Comparison of ENCODE assay signal across 15 mouse cellular contexts in the genomic region with DNA sequence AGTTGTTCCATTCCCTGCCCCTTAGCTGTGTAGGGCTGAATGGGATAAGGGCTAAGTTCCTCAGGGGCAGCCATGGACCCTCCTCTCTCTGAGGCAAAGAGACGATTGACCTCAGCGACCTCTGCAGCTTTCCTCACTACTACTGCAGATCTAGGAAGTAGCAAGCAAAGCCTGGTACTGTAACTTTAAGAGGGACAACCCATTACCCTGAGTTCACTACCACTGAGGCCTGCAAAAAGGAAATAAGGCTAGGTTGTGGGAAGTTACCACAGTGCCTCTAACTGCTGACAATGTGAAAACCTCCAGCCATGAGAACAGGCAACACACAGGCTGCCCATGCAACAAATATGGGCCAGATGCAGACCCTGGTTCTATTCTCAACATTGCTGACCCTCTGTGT. TPM values are rescaled to one million over a fixed set of nuclear protein-coding genes. Genes with fewer than 3 reads are reported as not detected.
"Had no signal": no experiment of that assay in that cellular context is flagged by ENCODE, and none has a peak within 500 bp of the region (broad histone marks: within the 10 kb centered on the region; RNA-seq: fewer than 3 reads in every experiment).

A gene (plus strand): TSS at position 301 of the 400 bp plus-strand sequence.

- DNase-seq: kidney, adult 2 months; kidney, postnatal 14 days; layer of hippocampus, postnatal 36 days; midbrain, embryonic 14.5 days; spleen, adult 18-20 months; thymus, postnatal 4 days had no signal

- H3K36me3 ChIP-seq: kidney, embryonic 15.5 days; limb, embryonic 12.5 days; liver, embryonic 12.5 days; midbrain, embryonic 10.5 days; neural tube, embryonic 12.5 days had no signal

- H3K9me3 ChIP-seq: kidney, embryonic 15.5 days; limb, embryonic 12.5 days; liver, embryonic 12.5 days; midbrain, embryonic 10.5 days; neural tube, embryonic 12.5 days had no signal

- H3K4me1 ChIP-seq: kidney, embryonic 15.5 days; limb, embryonic 12.5 days; liver, embryonic 12.5 days; midbrain, embryonic 10.5 days; neural tube, embryonic 12.5 days had no signal

- H3K4me3 ChIP-seq: kidney, embryonic 15.5 days; limb, embryonic 12.5 days; liver, embryonic 12.5 days; midbrain, embryonic 10.5 days; myocyte; neural tube, embryonic 12.5 days had no signal

- H3K27ac ChIP-seq: kidney, embryonic 15.5 days; limb, embryonic 12.5 days; liver, embryonic 12.5 days; midbrain, embryonic 10.5 days; neural tube, embryonic 12.5 days had no signal

- H3K27me3 ChIP-seq: kidney, embryonic 15.5 days; limb, embryonic 12.5 days; liver, embryonic 12.5 days; neural tube, embryonic 12.5 days had no signal

RNA-seq across cellular contexts. Expression of the gene that starts here (rescaled TPM):
- total RNA-seq: layer of hippocampus, postnatal 36 days; left cerebral cortex, postnatal 36 days; neutrophil, adult 5-6 weeks had no signal
- polyA plus RNA-seq: limb, embryonic 12.5 days; lung, embryonic 16.5 days; midbrain, embryonic 10.5 days; midbrain, embryonic 14.5 days; neural tube, embryonic 12.5 days had no signal
